Mouse (Mus musculus) bone marrow macrophage, adult 2 months (primary cell): Measurements from ENCODE around the gene Gm20388.

Experiments
- CTCF ChIP-seq: IDR thresholded peaks from 2 replicates; pipeline ENCODE4 v1.5.1; 2012; ENCODE audit warnings: low read depth, mild to moderate bottlenecking, low read length, moderate library complexity
- POLR2A ChIP-seq: IDR thresholded peaks from 2 replicates; pipeline ENCODE4 v1.6.1; 2012; ENCODE audit warnings: mild to moderate bottlenecking, low read depth, low read length, borderline replicate concordance

GRCm38 (mm10) chr8:122867982-122868381 is 2957.3 kb downstream of the Gm20388 start:
- no peak for TF ChIP-seq CTCF
- TF ChIP-seq POLR2A = no peak
